Mouse (Mus musculus) myocyte (in vitro differentiated cells): ENCODE measurements around the gene Ppp1r37.

Experiments used
- CEBPB ChIP-seq: IDR thresholded peaks from 2 replicates; pipeline ENCODE4 v1.6.1; 2011; ENCODE audit warnings: mild to moderate bottlenecking, moderate library complexity; ENCODE audit not compliant: poor library complexity, insufficient read depth, severe bottlenecking
- E2F4 ChIP-seq: IDR thresholded peaks from one replicate; pipeline ENCODE4 v1.6.1; 2011; ENCODE audit warnings: mild to moderate bottlenecking, control low read depth, moderate library complexity; ENCODE audit not compliant: insufficient read depth
- MAX ChIP-seq: IDR thresholded peaks from one replicate; pipeline ENCODE4 v1.6.1; 2011; ENCODE audit warnings: low read depth, mild to moderate bottlenecking, control low read depth
- MYOD1 ChIP-seq, 3 experiments: IDR thresholded peaks; one replicate each; pipeline ENCODE4 v1.6.1; 2011; ENCODE audit warnings: control low read depth in 2 of 3, low read depth in 2 of 3, mild to moderate bottlenecking in 2 of 3, moderate library complexity in 1 of 3; ENCODE audit not compliant: insufficient read length in 2 of 3, control insufficient read depth in 1 of 3
- MYOG ChIP-seq, 3 experiments: IDR thresholded peaks; one replicate each; pipeline ENCODE4 v1.6.1; 2011; ENCODE audit warnings: control low read depth in 2 of 3, low read depth in 2 of 3, mild to moderate bottlenecking in 2 of 3; ENCODE audit not compliant: insufficient read length in 2 of 3, control insufficient read depth in 1 of 3, insufficient read depth in 1 of 3
- POLR2A ChIP-seq: IDR thresholded peaks from one replicate; pipeline ENCODE4 v1.6.1; 2011; ENCODE audit warnings: low read depth, mild to moderate bottlenecking, control low read depth, moderate library complexity; ENCODE audit not compliant: insufficient read length
- POLR2AphosphoS2 ChIP-seq: IDR thresholded peaks from one replicate; pipeline ENCODE4 v1.6.1; 2011; ENCODE audit warnings: low read depth, control low read depth; ENCODE audit not compliant: insufficient read length
- REST ChIP-seq: IDR thresholded peaks from one replicate; pipeline ENCODE4 v1.6.1; 2011; ENCODE audit warnings: mild to moderate bottlenecking, control low read depth, moderate library complexity; ENCODE audit not compliant: insufficient read depth, insufficient read length
- SRF ChIP-seq: IDR thresholded peaks from one replicate; pipeline ENCODE4 v1.6.1; 2011; ENCODE audit warnings: low read depth; ENCODE audit not compliant: control insufficient read depth, insufficient read length
- TCF12 ChIP-seq: IDR thresholded peaks from one replicate; pipeline ENCODE4 v1.6.1; 2011; ENCODE audit warnings: mild to moderate bottlenecking, control low read depth; ENCODE audit not compliant: poor library complexity, insufficient read depth, severe bottlenecking
- TCF3 ChIP-seq: IDR thresholded peaks from one replicate; pipeline ENCODE4 v1.6.1; 2011; ENCODE audit warnings: low read depth, control low read depth; ENCODE audit not compliant: insufficient read length
- USF1 ChIP-seq: IDR thresholded peaks from one replicate; pipeline ENCODE4 v1.6.1; 2011; ENCODE audit warnings: low read depth, mild to moderate bottlenecking, control low read depth, moderate library complexity

DNA sequence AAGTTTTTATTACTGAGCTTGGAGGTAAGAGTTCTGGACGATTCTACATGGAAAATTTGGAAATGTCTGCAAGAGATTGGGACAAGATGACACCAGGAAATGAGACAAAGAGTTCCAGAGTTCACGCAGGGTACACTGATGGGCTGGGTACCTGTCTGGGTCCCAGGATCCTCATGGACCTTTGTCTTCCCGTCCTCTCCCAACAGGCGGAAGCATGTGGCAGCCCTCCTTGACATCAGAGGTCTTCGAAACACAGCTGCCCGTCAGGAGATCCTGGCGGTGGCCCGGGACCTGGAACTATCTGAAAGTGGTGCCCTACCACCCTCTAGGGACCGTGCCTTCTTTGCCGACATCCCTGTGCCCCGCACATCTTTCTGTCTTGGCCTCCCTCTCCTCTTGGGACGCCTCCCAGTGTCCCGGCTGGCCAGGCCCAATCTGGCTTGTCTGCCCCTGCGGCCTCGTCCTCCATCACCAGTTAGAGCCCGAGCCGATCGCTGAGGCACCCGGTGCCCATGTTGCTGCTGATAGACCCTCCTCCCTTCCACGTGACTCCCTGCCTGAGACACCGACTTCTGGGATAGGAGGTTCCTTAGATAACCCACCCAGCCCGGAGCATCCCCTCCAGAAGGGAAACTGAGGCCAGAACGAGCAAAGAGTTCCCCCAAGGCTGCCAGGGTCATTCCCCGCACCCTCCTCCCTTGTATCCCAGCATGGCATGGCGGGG lies 68.0 kb downstream of the Ppp1r37 start:
- TF ChIP-seq POLR2A (no peak), USF1 (no peak), MAX (no peak), MYOG (IDR thresholded peaks at IDR 0.05; ENCODE audit: control insufficient read depth in 1 of 3, insufficient read depth in 1 of 3, insufficient read length in 2 of 3, low read depth in 2 of 3) (no peak), TCF12 (no peak), REST (no peak), TCF3 (no peak), POLR2AphosphoS2 (no peak), CEBPB (no peak), MYOD1 (IDR thresholded peaks at IDR 0.05; ENCODE audit: control insufficient read depth in 1 of 3, insufficient read length in 2 of 3, low read depth in 2 of 3) (no peak), SRF (no peak), E2F4 (no peak)
